Mouse (Mus musculus) adrenal gland, adult (tissue): Measurements from ENCODE around the gene Nelfcd.

Experiments used
- DNase-seq, 2 experiments: peaks; one replicate each; pipeline ENCODE4 v3.0.0; 2022 to 2023; ENCODE audit warnings: low spot score in 1 of 2; ENCODE audit not compliant: inconsistent age in 2 of 2

The Nelfcd gene

DNA sequence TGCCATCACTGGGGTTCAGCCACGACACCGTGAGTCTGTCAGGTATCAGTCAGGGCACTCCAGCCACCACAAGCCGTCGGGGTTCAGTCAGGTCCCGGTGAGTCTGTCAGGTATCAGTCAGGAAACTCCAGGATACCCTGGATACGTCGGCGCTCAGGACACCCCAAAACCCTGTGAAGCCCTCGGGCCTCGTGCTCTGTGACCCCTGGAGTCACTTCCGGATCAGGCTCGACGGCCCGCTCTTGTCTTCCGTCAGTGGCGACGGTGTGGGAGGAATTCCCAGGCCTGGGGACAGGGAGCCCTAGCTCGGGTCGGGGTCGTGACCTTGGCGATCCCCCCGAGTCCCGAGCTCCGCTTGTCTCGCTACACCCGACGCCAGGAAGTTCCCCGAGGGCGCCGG lies 56.8 kb downstream of the Nelfcd start:
- DNase-seq = no peak

DNA sequence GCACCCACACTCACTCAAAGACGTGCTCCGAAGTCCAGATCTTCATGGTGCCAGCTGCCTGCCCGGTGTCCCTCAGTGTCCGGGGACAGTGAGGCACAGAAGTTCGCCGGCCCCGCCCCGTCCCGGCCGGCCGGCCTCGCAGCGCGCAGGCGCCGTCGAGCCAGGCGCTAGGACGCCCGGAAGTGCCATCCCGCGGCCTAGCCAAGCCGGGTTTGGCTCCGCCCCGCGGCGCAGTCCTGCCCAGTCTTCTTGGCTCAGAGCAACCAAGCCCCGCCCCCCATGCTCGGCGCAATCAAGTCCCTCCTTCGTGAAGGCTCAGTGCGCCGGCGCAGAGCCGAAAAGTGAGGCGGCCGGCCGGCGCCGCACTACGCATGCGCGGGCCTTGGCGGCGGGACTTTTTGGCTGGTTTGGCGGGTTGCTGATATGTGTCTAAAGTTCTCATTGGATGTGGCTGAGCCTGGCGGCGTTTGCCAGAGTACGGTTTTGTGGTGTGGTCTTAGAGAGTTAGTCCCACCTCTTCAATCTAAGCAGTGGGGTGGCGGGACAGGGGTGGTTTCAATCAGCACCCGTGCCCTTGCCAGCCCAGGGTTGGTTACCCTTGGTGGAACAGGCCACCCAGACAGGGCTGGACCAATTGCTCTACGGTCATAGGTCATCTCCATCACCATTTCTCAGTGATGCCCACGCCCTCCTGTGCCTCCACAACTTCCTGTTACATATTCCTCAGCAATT lies 57.4 kb downstream of the Nelfcd start, which contains the start of gene Prelid3b:
Gene Prelid3b (minus strand): TSS at position 264 of the 732 bp plus-strand sequence.
- DNase-seq = peak; percentile 100

DNA sequence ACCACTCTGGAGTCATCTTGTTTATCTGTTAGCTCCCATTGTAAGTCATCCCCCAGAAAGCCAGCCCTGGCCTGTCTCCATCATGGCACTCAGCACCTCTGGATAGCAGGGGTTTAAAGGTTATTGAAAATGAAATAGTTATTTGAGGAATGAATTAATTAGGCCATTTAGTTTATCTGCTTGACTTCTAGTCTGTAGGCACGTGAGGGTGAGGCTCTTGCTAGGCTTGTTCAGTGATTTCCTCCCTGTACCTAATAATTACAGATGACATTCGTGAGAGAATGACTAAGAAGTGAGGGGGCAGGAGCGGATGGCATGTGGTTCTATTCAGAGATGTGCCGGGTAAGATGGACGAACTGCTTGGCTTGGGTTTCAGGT lies 57.9 kb downstream of the Nelfcd start:
- DNase-seq = no peak
